Mouse (Mus musculus): ENCODE results near the gene Olfr1195. TPM values are rescaled to one million over a fixed set of nuclear protein-coding genes. Genes with fewer than 3 reads are reported as not detected.
"Not testable (repeated sequence)": the region's sequence is repeated elsewhere in the genome, so short reads cannot be mapped to it uniquely, and the experiment has no call there.

Olfr1195 gene
- total RNA-seq (2022): not detected

DNA sequence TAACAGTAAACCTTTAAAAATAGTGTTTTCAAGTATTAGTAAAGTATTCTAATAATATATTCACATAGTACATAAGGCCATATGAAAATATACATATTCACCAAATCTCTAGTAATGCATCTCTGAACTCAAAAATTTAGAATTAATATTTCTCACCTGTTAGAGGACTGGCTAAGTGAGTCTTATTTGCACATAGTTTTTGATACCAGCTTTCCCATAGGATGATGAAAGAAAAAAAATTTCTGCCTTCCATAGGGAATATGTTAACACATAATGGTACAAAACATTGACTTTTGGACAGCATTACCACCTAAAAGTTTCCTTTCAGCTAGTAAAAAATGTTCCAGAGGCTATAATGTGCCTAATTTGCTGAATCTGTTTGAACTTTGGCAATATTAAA, at the start of gene Olfr1195:
TSS of gene Olfr1195 (minus strand) at position 101 of the 400 bp plus-strand sequence.
- no peak for DNase-seq (ENCODE audit: low spot score in 2 of 2)

DNA sequence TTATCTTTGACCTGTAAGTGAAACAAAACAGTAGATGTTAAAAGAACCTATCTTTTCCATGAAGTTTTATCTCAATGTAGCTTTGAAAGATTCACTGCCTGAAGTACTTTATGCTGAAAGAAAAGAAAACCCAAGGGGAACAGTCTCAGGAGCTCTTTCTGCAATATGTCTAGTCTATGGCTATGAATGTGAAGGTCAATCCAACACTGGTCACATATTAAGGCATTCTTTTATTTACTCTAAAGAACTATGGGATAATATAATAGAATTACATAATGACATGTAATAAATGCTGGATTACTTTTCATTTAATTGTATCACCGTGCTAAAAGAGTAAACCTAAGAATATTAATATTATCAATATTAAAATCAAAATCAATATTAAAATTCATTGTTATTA, 43.3 kb upstream of the Olfr1195 start, which contains the start of gene Olfr1197:
TSS of gene Olfr1197 (minus strand) at position 101 of the 400 bp plus-strand sequence.
- no peak for DNase-seq (ENCODE audit: low spot score in 2 of 2)

DNA sequence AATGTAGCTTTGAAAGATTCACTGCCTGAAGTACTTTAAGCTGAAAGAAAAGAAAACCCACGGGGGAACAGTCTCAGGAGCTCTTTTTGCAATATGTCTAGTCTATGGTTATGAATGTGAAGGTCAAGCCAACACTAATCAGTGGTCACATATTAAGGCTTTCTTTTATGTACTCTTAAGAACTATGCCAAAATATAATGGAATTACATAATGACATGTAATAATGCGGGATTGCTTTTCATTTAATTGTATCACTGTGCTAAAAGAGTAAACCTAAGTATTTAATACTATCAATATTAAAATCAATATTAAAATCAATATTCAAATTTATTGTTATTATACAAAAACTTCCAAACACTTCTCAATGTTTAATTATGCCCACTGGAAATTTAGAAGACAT, 15.5 kb upstream of the Olfr1195 start, which contains the start of gene Olfr1196:
TSS of gene Olfr1196 (minus strand) at position 101 of the 400 bp plus-strand sequence.
- DNase-seq (ENCODE audit: low spot score in 2 of 2): no peak

DNA sequence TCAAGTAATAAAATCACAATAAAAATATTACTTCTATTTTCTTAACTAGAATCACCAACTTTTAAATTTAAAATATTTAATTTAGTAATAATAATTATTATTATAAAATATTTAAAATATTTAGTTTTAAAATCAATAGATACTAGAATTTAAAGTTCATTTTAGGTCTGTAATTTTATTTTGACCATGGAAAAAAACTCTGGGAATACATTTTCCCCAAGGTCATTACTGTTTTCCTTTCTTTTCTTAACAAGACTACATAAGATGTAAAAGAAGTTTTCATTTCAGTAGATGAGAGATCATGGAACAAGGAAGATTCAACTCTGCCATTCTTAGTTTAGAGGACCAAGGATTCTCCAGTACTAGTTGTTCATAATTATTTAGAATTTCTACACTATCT, 13.7 kb downstream of the Olfr1195 start, which contains the start of gene Olfr1193:
TSS of gene Olfr1193 (plus strand) at position 301 of the 400 bp plus-strand sequence.
- not testable (repeated sequence) for DNase-seq (ENCODE audit: low spot score in 2 of 2)

DNA sequence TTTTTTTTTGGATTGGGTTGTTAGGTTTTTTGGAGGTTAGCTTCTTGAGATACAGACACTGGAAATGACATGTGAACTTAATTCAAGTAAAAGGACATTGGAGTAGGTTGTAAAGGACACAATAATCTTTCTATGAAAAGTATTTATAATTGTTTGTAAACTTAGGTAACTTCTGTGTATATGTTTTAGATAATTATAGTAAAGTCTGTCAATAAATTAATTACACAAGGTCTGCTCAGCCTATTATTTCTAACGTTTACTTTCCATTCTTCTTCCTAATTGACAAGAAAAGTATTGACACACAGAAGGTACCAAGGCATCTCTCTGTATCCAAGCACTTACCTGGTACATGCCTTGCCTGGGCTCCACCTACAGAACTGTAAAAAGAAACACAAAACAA, 40.8 kb downstream of the Olfr1195 start, which contains the start of gene Olfr1192-ps1:
TSS of gene Olfr1192-ps1 (plus strand) at position 301 of the 400 bp plus-strand sequence.
- no peak for DNase-seq (ENCODE audit: low spot score in 2 of 2)

DNA sequence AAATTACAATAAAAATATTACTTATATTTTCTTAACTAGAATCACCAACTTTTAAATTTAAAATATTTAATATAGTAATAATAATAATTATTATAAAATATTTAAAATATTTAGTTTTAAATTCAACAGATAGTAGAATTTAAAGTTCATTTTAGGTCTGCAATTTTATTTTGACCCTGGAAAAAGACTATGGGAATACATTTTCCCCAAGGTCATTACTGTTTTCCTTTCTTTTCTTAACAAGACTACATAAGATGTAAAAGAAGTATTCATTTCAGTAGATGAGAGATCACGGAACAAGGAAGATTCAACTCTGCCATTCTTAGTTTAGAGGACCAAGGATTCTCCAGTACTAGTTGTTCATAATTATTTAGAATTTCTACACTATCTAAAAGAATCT, 48.7 kb downstream of the Olfr1195 start, which contains the start of gene Olfr1191-ps1:
TSS of gene Olfr1191-ps1 (plus strand) at position 301 of the 400 bp plus-strand sequence.
- not testable (repeated sequence) for DNase-seq (ENCODE audit: low spot score in 2 of 2)

Other genes with a start within 250 kb of the Olfr1195 start
- gene Gm13757, start 240.1 kb downstream of the Olfr1195 start, total RNA-seq (2022): not detected
- gene Olfr1183, start 234.3 kb downstream of the Olfr1195 start, total RNA-seq (2022): not detected
- gene Olfr1184, start 205.6 kb downstream of the Olfr1195 start, total RNA-seq (2022): not detected
- not detected for gene Olfr1185-ps1, start 195.9 kb downstream of the Olfr1195 start, total RNA-seq (2022)
- not detected for gene Olfr1186, start 170.6 kb downstream of the Olfr1195 start, total RNA-seq (2022)
- not detected for gene Olfr1188, start 132.3 kb downstream of the Olfr1195 start, total RNA-seq (2022)
- not detected for gene Olfr1189, start 102.7 kb downstream of the Olfr1195 start, total RNA-seq (2022)
- gene Olfr1191-ps1, start 48.6 kb downstream of the Olfr1195 start, total RNA-seq (2022): not detected
- not detected for gene Olfr1192-ps1, start 40.7 kb downstream of the Olfr1195 start, total RNA-seq (2022)
- gene Olfr1193, start 13.6 kb downstream of the Olfr1195 start, total RNA-seq (2022): not detected
- gene Olfr1196, start 15.4 kb upstream of the Olfr1195 start, total RNA-seq (2022): not detected
- gene Olfr1197, start 43.2 kb upstream of the Olfr1195 start, total RNA-seq (2022): not detected
- gene Olfr1198, start 62.2 kb upstream of the Olfr1195 start, total RNA-seq (2022): not detected
- not detected for gene Olfr1199, start 71.3 kb upstream of the Olfr1195 start, total RNA-seq (2022)
- not detected for gene Olfr1200, start 81.3 kb upstream of the Olfr1195 start, total RNA-seq (2022)
- not detected for gene Olfr1201, start 103.8 kb upstream of the Olfr1195 start, total RNA-seq (2022)
- not detected for gene Olfr1202, start 125.3 kb upstream of the Olfr1195 start, total RNA-seq (2022)
- not detected for gene Olfr1205, start 140.6 kb upstream of the Olfr1195 start, total RNA-seq (2022)
- not detected for gene Olfr1204, start 160.1 kb upstream of the Olfr1195 start, total RNA-seq (2022)
- not detected for gene Olfr1206, start 174.0 kb upstream of the Olfr1195 start, total RNA-seq (2022)
- not detected for gene Olfr1208, start 213.1 kb upstream of the Olfr1195 start, total RNA-seq (2022)
- not detected for gene Olfr1209, start 226.0 kb upstream of the Olfr1195 start, total RNA-seq (2022)
- gene Olfr1211, start 248.9 kb upstream of the Olfr1195 start, total RNA-seq (2022): not detected